Mouse (Mus musculus): ENCODE data around the gene Armc6.

- TF ChIP-seq GATA1 (IDR thresholded peaks at IDR 0.05; ENCODE audit: borderline replicate concordance, low read length) (no peak), FLI1 (IDR thresholded peaks at IDR 0.05; ENCODE audit: low read length) (no peak)
Measured at GRCm38 (mm10) chr8:70171240-70171639, 63.0 kb downstream of the Armc6 start.
